Mouse (Mus musculus) cerebellum, postnatal 14 days (tissue): Measurements from ENCODE around the gene Gstt1.

ENCODE experiments used
- DNase-seq, 2 experiments: peaks; one replicate each; pipeline ENCODE4 v3.0.0; 2021; ENCODE audit warnings: mixed read lengths in 2 of 2

The Gstt1 gene

GRCm38 (mm10) chr10:75763682-75764518, 34.5 kb downstream of the Gstt1 start, which contains the start of gene Cabin1:
Gene Cabin1 (minus strand): TSS chr10:75764341.
- peak; percentile 98 for DNase-seq

GRCm38 (mm10) chr10:75762413-75762812, 36.0 kb downstream of the Gstt1 start:
- DNase-seq = no peak

DNA sequence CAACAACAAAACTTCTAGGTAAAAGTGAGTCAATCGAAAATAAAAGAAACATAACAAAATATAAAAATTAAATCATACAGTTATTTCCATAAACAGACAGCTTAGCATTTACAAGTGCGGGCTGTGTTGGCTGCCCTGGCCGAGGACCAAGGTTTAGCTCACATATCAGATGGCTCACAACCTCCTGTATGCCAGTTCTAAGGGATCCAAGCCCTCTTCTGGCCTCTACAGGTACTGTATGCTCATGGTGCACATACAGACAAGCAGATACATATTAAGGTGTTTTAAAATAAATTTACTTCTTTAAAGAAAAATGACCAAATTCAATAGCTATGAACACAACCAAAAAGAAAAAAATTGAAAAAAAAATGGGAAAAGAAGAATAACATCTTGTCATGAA, 38.1 kb downstream of the Gstt1 start:
- peak in 1 of 2 experiments; percentile 36 for DNase-seq

- no peak for DNase-seq
These were observed 41.7 kb downstream of the Gstt1 start for GRCm38 (mm10) chr10:75756719-75757118.

GRCm38 (mm10) chr10:75744017-75744416, 54.4 kb downstream of the Gstt1 start:
- peak; percentile 92 to 95 for DNase-seq

- DNase-seq = peak; percentile 38 to 66
These were observed 55.0 kb downstream of the Gstt1 start for GRCm38 (mm10) chr10:75743369-75743768.

GRCm38 (mm10) chr10:75740866-75741265, 57.5 kb downstream of the Gstt1 start:
- no peak for DNase-seq
